Mouse (Mus musculus): ENCODE measurements around the gene Defa30.
"Not testable (repeated sequence)": the region's sequence is repeated elsewhere in the genome, so short reads cannot be mapped to it uniquely, and the experiment has no call there.

Gene Defa30

GRCm38 (mm10) chr8:21134342-21134741 lies at the start of gene Defa30:
Defa30 (plus strand) TSS chr8:21134642.
- DNase-seq (ENCODE audit: low read depth, low spot score): not testable (repeated sequence)

DNA sequence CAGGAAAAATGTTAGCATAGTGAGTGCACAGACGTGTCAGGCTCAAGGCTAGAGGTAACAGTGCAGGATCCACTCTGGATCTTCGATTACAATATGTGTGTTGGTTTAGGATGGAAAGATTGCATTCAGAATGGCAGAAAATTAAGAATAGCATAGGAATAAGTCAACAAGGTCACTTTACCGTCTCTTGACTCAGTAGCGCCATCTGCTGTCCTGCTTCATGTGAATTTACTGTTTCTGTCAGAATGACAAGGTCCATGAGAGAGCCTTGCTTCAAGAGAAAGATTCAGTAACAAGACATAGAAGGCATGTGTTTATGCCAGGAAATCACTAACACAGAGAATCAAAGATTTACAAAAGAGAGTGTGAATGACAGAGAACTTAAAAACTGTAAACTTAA lies 41.3 kb upstream of the Defa30 start:
- DNase-seq (ENCODE audit: low read depth, low spot score): no peak

DNA sequence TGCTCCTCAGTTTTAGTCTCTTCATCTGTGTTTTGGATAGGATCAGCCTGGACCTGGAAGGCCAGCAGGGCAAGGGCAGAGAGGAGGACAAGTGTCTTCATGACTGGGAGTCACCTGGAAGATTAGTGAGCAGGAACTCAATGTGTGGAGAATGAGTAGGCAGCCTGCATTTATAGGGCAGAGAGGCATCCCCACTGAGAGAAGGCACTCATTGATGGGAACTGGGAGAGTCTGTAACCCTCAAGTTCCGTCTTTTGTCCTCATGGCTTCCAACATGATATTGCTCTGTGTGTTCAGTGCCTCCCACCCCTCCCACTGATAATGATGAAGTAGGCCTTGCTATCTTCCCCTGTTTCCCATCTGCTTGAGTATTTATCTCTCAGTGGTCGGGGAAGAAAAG lies 38.5 kb upstream of the Defa30 start, which contains the start of gene Gm14851:
Gene Gm14851 (minus strand): TSS at position 101 of the 400 bp plus-strand sequence.
- not testable (repeated sequence) for DNase-seq (ENCODE audit: low read depth, low spot score)

DNA sequence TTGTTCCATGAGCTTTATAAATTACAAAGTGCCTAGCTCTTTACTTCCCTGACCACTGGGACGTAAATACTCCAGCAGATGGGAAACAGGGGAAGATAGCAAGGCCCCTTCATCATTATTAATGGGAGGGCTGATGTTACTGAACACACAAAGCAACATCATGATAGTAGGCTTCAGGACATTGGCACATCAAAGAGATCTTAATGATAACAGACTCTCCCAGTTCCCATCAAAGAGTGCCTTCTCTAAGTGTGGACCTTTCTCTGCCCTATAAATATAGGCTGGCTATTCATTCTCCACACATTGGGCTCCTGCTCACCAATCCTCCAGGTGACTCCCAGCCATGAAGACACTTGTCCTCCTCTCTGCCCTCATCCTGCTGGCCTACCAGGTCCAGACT lies 27.5 kb downstream of the Defa30 start, which contains the start of gene Defa22:
Gene Defa22 (plus strand): TSS at position 301 of the 400 bp plus-strand sequence.
- DNase-seq (ENCODE audit: low read depth, low spot score): not testable (repeated sequence)

All from retina, adult 2 months (tissue).